ENCODE assay signal across 21 mouse cellular contexts in genomic region chr3:58922636-58923035, GRCm38 (mm10). TPM values are rescaled to one million over a fixed set of nuclear protein-coding genes. Genes with fewer than 3 reads are reported as not detected.
DNase-seq lines count a peak whose midpoint lies in the region; ATAC-seq lines count a peak whose summit lies in the region.
"Had no signal": no experiment of that assay in that cellular context is flagged by ENCODE, and none has a peak within 500 bp of the region (broad histone marks: within the 10 kb centered on the region; RNA-seq: fewer than 3 reads in every experiment).

No protein-coding gene starts in this region.

- no peak overlapping the region for H3K4me2 ChIP-seq in kidney, embryonic 14.5 days (replicated peaks; ENCODE audit: low read depth, low read length)
- H3K4me2 ChIP-seq in midbrain, embryonic 13.5 days (replicated peaks): no peak overlapping the region
- H3K4me2 ChIP-seq in midbrain, embryonic 16.5 days (ENCODE audit: low read length): no peak overlapping the region
- H3K4me2 ChIP-seq: forebrain, embryonic 15.5 days; hindbrain, embryonic 14.5 days had no signal

- no peak for DNase-seq in kidney, adult 18-20 months
- peak; percentile 22 for DNase-seq in retina, embryonic 14.5 days (ENCODE audit: low spot score)
- no peak for DNase-seq in retina, postnatal 1 day
- no peak for DNase-seq in cerebellum, adult 11 months
- DNase-seq: adrenal gland, postnatal 14 days; cerebellum, adult 18-20 months; cerebellum, adult 9-11 months; cerebellum, postnatal 36 days; gastrocnemius, postnatal 10 days; heart, adult 18-20 months; heart, postnatal 10 days had no signal

- no peaks in the 10 kb centered on the region for H3K36me3 ChIP-seq in kidney, embryonic 14.5 days (ENCODE audit: control insufficient read depth, insufficient read depth, low read length)
- H3K36me3 ChIP-seq in midbrain, embryonic 13.5 days: no peaks in the 10 kb centered on the region
- no peaks in the 10 kb centered on the region for H3K36me3 ChIP-seq in midbrain, embryonic 16.5 days (ENCODE audit: control insufficient read depth, insufficient read depth, low read length)
- H3K36me3 ChIP-seq: forebrain, embryonic 10.5 days; forebrain, embryonic 15.5 days; heart, embryonic 10.5 days had no signal

- no peaks in the 10 kb centered on the region for H3K9me3 ChIP-seq in kidney, embryonic 14.5 days (ENCODE audit: control insufficient read depth, low read length)
- H3K9me3 ChIP-seq in midbrain, embryonic 13.5 days: peaks cover 4% of the 10 kb centered on the region; the same call in 1 of the 2 replicates
- no peaks in the 10 kb centered on the region for H3K9me3 ChIP-seq in midbrain, embryonic 16.5 days (replicated peaks; ENCODE audit: control insufficient read depth, low read length, poor library complexity, severe bottlenecking)
- H3K9me3 ChIP-seq: forebrain, embryonic 15.5 days; heart, embryonic 10.5 days had no signal

- no peaks in the 10 kb centered on the region for H3K4me1 ChIP-seq in kidney, embryonic 14.5 days (ENCODE audit: control insufficient read depth, insufficient read depth, low read length)
- no peaks in the 10 kb centered on the region for H3K4me1 ChIP-seq in midbrain, embryonic 13.5 days (replicated peaks)
- no peaks in the 10 kb centered on the region for H3K4me1 ChIP-seq in midbrain, embryonic 16.5 days (ENCODE audit: control insufficient read depth, insufficient read depth, low read length)
- H3K4me1 ChIP-seq: forebrain, embryonic 15.5 days; heart, embryonic 10.5 days had no signal

- no peak overlapping the region for H3K9ac ChIP-seq in kidney, embryonic 14.5 days (ENCODE audit: low read depth, low read length)
- no peak overlapping the region for H3K9ac ChIP-seq in midbrain, embryonic 13.5 days (replicated peaks)
- no peak overlapping the region for H3K9ac ChIP-seq in midbrain, embryonic 16.5 days (ENCODE audit: low read depth, low read length)
- H3K9ac ChIP-seq: forebrain, embryonic 15.5 days; hindbrain, embryonic 14.5 days had no signal

- no peak overlapping the region for H3K27ac ChIP-seq in kidney, embryonic 14.5 days (ENCODE audit: low read depth, low read length)
- no peak overlapping the region for H3K27ac ChIP-seq in midbrain, embryonic 13.5 days
- no peak overlapping the region for H3K27ac ChIP-seq in midbrain, embryonic 16.5 days (ENCODE audit: low read length)
- H3K27ac ChIP-seq: forebrain, embryonic 10.5 days; forebrain, embryonic 15.5 days; heart, embryonic 10.5 days; hindbrain, embryonic 14.5 days had no signal

- 58% methylated on average over 7 of the region's 7 CpGs for WGBS in kidney, embryonic 14.5 days
- 65% methylated on average over 7 of the region's 7 CpGs for WGBS in midbrain, embryonic 13.5 days
- WGBS in midbrain, embryonic 16.5 days: 63% methylated on average over 7 of the region's 7 CpGs

- peak; percentile 50; the same call in 1 of the 2 replicates for ATAC-seq in kidney, embryonic 14.5 days (ENCODE audit: low FRiP score, low TSS enrichment)
- ATAC-seq in midbrain, embryonic 13.5 days: peak; percentile 45; the same call in 1 of the 2 replicates
- ATAC-seq in midbrain, embryonic 16.5 days: no peak
- ATAC-seq: activated CD4-positive, CD25-positive, alpha-beta regulatory T cell, adult 4 months; forebrain, embryonic 15.5 days had no signal

- H3K27me3 ChIP-seq in kidney, embryonic 14.5 days (ENCODE audit: control insufficient read depth, insufficient read depth, low read length): no peaks in the 10 kb centered on the region
- H3K27me3 ChIP-seq in midbrain, embryonic 13.5 days: 0 out of 2 replicates have a peak, but pooled peaks cover 3% of the 10 kb centered on the region
- H3K27me3 ChIP-seq in midbrain, embryonic 16.5 days (ENCODE audit: control insufficient read depth, insufficient read depth, low read depth, low read length): no peaks in the 10 kb centered on the region
- H3K27me3 ChIP-seq: forebrain, embryonic 15.5 days had no signal

- no peak overlapping the region for H3K4me3 ChIP-seq in kidney, embryonic 14.5 days (ENCODE audit: low read length)
- H3K4me3 ChIP-seq in midbrain, embryonic 13.5 days (replicated peaks): no peak overlapping the region
- H3K4me3 ChIP-seq in midbrain, embryonic 16.5 days (ENCODE audit: low read depth, low read length): no peak overlapping the region
- H3K4me3 ChIP-seq: erythroblast, embryonic 14.5 days; forebrain, embryonic 10.5 days; forebrain, embryonic 15.5 days; heart, embryonic 10.5 days had no signal

RNA-seq across cellular contexts. Expression of gene Clrn1, which starts 37.5 kb away (rescaled TPM):
- 6.5 and 7.2 TPM in 2 replicates for polyA plus RNA-seq in kidney, embryonic 14.5 days (2014; fragmentation: Nextera tagmentation; extraction: Ambion mirVana)
- polyA plus RNA-seq in midbrain, embryonic 13.5 days (2015; fragmentation: Nextera tagmentation; extraction: Ambion mirVana): 0.41 and 0.63 TPM in 2 replicates
- 0.95 and 1.0 TPM in 2 replicates for polyA plus RNA-seq in midbrain, embryonic 16.5 days (2015; fragmentation: Nextera tagmentation; extraction: Ambion mirVana)
- polyA plus RNA-seq: activated CD4-positive, CD25-positive, alpha-beta regulatory T cell, adult 4 months; erythroblast, embryonic 14.5 days; forebrain, embryonic 10.5 days; heart, embryonic 14.5 days had no signal
